Mouse (Mus musculus) limb, embryonic 12.5 days (tissue): ENCODE measurements around the gene Mrpl38. TPM values are rescaled to one million over a fixed set of nuclear protein-coding genes. Genes with fewer than 3 reads are reported as not detected.
"Not testable (repeated sequence)": the region's sequence is repeated elsewhere in the genome, so short reads cannot be mapped to it uniquely, and the experiment has no call there.

Experiments
- ATAC-seq: fragments of 200-750 bp; cut with Nextera tagmentation; 2 replicates; pipeline ENCODE4 v1.8.0; 2017; ENCODE audit warnings: low read depth, moderate TSS enrichment; ENCODE audit not compliant: insufficient number of reproducible peaks, insufficient read depth, low FRiP score, low TSS enrichment
- H3K27ac ChIP-seq: fragments of 300-500 bp; sonication (generic); 2 replicates; pipeline ENCODE4 v1.5.1; 2016; ENCODE audit warnings: mild to moderate bottlenecking, moderate library complexity
- H3K27me3 ChIP-seq: fragments of 300-500 bp; sonication (generic); 2 replicates; pipeline ENCODE4 v1.6.1; 2016; ENCODE audit warnings: mild to moderate bottlenecking, moderate library complexity
- H3K36me3 ChIP-seq: fragments of 300-500 bp; sonication (generic); 2 replicates; pipeline ENCODE4 v1.6.1; 2016; ENCODE audit warnings: mild to moderate bottlenecking, moderate library complexity
- H3K4me1 ChIP-seq: fragments of 300-500 bp; sonication (generic); replicated peaks from 2 replicates; pipeline ENCODE4 v1.6.1; 2016
- H3K4me2 ChIP-seq: fragments of 300-500 bp; sonication (generic); 2 replicates; pipeline ENCODE4 v1.6.1; 2016; ENCODE audit warnings: mild to moderate bottlenecking, moderate library complexity
- H3K4me3 ChIP-seq: fragments of 300-500 bp; sonication (generic); replicated peaks from 2 replicates; pipeline ENCODE4 v1.5.1; 2016; ENCODE audit warnings: mild to moderate bottlenecking
- H3K9ac ChIP-seq: fragments of 300-500 bp; sonication (generic); replicated peaks from 2 replicates; pipeline ENCODE4 v1.6.1; 2016; ENCODE audit warnings: mild to moderate bottlenecking, moderate library complexity
- H3K9me3 ChIP-seq: fragments of 300-500 bp; sonication (generic); 2 replicates; pipeline ENCODE4 v1.6.1; 2016; ENCODE audit warnings: mild to moderate bottlenecking, moderate library complexity
- WGBS: fragments of 180-500 bp; shearing (Covaris S2); methylation state at CpG from one replicate; pipeline ENCODE4 v1.1.7; 2016; 5-methylcytosine and 5-hydroxymethylcytosine counted together
- polyA plus RNA-seq: library from polyadenylated mRNA; unstranded; fragments of >200 nt; fragmentation: Nextera tagmentation; extraction: Ambion mirVana; gene quantifications from 2 replicates; pipeline ENCODE4 v1.2.1, GENCODE M21; 2016

Mrpl38 gene
- polyA plus RNA-seq, 1 experiment from 2014 or later, result 90.8 TPM

DNA sequence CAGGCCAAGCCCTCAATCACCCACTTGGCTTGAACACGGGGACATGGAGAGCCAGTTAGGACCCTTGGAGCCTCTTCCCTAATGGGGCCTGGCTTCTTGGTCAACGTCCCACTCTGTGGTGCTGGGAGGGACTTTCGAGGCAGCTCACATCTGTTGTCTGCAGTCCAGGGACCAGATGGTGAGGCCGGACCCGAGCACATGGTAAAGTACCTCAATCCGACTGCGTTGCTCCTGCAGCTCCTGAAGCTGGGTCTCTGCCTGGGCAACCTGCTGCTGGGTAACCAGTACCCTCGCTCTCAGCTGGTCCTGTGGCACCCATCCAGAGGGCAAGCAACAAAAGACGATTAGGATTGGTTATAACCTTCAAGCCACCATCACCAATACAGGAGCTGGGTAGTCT is 10.7 kb downstream of the Mrpl38 start:
- H3K27me3 ChIP-seq, result no peaks in the 10 kb centered on the region; the same call in none of the 2 replicates
- H3K36me3 ChIP-seq, result peaks cover 29% of the 10 kb centered on the region
- no peak overlapping the region; the same call in 1 of the 2 replicates for H3K4me3 ChIP-seq
- H3K27ac ChIP-seq, result peak overlapping the region; percentile 50; the same call in 1 of the 2 replicates
- ATAC-seq, result no peak
- H3K4me1 ChIP-seq, result peaks cover 41% of the 10 kb centered on the region
- peak overlapping the region; percentile 44 for H3K9ac ChIP-seq
- peak overlapping the region; percentile 49 for H3K4me2 ChIP-seq
- 68% methylated on average over 9 of the region's 9 CpGs for WGBS
- H3K9me3 ChIP-seq, result no peaks in the 10 kb centered on the region

DNA sequence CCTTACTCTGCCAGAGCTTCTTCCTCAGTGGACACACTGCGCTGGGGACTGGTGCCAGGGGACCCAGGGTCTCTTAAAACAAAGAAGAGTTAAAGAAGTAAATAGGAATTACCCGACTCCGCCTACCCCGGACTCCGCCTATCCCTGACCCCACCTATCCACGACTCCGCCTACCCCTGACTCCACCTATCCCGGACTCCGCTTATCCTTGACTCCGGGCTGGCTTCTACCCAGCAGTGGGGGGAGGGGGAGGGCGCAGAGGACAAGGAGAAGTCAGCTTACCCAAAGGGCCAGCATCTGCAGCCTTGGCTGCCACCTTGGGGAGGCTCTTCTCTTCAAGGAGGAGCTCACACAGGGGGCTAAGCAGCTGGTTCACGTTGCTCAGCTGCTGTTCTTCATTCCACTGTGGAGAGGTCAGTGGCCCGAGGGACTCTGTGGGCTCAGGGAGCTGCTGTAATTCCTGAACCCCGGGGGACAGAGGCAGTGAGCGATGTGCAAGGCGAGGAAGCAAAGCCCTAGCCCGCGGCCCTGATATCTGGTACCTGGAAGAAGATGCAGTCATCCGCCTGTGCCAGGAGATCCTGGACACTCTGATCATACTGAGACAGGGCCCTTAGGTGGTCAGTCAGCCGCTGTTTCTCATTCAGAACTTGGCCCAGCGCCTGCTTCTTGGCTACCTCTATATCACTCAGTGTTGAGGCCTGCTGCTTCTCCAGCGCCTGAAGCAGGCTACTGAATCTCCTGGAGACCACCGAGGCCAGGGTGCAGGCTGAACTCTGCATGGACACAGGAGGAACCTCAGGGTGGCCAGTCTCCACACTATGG is 11.3 kb downstream of the Mrpl38 start, which contains the start of gene Trim47:
TSS of gene Trim47 (minus strand) at position 55 of the 825 bp plus-strand sequence.
- H3K27ac ChIP-seq, result peak within 1 kb of the TSS; percentile 50; the same call in 1 of the 2 replicates
- peak within 1 kb of the TSS; percentile 49 for H3K4me2 ChIP-seq
- no peak for ATAC-seq
- H3K4me1 ChIP-seq, result peaks cover 40% of the 10 kb centered on the region
- peaks cover 26% of the 10 kb centered on the region for H3K36me3 ChIP-seq
- H3K4me3 ChIP-seq, result peak within 1 kb of the TSS; percentile 28
- peak within 1 kb of the TSS; percentile 44 for H3K9ac ChIP-seq
- WGBS, result 23% methylated on average over 23 of the region's 23 CpGs
- no peaks in the 10 kb centered on the region for H3K9me3 ChIP-seq
- H3K27me3 ChIP-seq, result no peaks in the 10 kb centered on the region; the same call in none of the 2 replicates

DNA sequence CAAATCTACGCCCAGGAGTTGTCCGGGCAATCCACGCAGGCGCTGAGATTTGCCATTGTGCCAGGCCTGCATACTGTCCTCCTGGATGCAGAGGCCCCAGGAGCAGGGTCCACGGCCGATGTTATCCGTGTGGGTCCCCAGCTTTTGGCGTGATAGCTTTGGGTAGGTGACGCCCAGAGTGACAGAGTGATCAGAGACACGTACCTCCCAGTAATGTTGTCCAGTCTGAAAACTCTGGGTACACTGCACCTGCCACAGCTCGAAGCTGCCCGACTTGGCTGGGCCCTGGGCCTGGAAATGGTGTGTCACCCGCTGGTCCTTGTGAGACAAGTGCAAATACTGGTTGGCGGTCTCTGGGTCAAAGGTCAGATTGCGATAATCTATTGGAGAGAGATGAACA is 12.4 kb downstream of the Mrpl38 start:
- 95% methylated on average over 15 of the region's 15 CpGs for WGBS
- H3K4me3 ChIP-seq, result no peak overlapping the region
- H3K27me3 ChIP-seq, result no peaks in the 10 kb centered on the region; the same call in none of the 2 replicates
- no peaks in the 10 kb centered on the region for H3K9me3 ChIP-seq
- H3K36me3 ChIP-seq, result peaks cover 23% of the 10 kb centered on the region
- no peak for ATAC-seq
- no peak overlapping the region for H3K9ac ChIP-seq
- H3K27ac ChIP-seq, result no peak overlapping the region
- peak overlapping the region; percentile 49; the same call in 1 of the 2 replicates for H3K4me2 ChIP-seq
- H3K4me1 ChIP-seq, result peaks cover 34% of the 10 kb centered on the region

DNA sequence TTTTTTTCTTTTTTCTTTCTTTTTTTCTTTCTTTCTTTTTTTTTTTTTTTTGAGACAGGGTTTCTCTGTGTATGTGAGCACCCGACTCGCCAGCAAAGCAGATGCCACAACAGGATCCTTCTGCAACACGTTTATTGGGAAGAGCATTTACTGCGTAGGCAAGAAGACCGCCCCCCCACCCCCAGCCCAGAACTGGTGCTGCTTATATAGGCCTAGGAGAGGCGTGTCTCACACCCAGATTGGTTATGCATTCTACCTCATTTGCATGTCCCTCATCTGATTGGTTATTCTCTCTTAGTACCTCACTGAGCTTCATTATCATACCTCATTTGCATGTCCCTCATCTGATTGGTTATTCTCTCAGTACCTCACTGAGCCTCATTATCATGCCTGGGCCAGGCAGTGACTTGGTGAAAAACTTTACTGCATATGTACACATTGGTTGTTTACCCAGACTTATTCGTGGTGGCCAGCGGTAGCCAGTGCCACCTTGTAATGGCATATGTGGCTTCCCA is 16.9 kb downstream of the Mrpl38 start:
- not testable (repeated sequence) for H3K4me3 ChIP-seq, H3K4me2 ChIP-seq, H3K9ac ChIP-seq, ATAC-seq, H3K9me3 ChIP-seq, H3K27ac ChIP-seq, H3K27me3 ChIP-seq
- H3K36me3 ChIP-seq, result peaks cover 20% of the 10 kb centered on the region
- 94% methylated on average over 8 of the region's 8 CpGs for WGBS
- H3K4me1 ChIP-seq, result peaks cover 12% of the 10 kb centered on the region

DNA sequence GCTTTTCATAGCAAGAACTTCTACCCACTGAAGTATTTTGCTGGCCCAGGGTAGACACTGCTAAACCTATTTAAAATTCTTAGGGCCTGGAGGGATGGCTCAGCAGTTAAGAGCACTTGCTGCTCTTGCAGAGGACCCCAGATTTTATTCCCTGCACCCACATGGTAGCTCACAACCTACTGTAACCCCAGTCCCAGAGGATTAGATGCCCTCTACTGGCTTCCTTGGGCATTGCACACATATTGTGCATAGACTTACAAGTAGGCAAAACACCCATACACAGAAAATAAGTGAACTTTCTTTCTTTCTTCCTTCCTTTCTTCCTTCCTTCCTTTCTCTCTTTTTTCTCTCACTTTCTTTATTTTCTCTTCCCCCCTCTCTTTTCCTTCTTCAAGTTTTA is 20.8 kb downstream of the Mrpl38 start:
- Histone ChIP-seq H3K9ac (no peak overlapping the region), H3K27me3 (0 out of 2 replicates have a peak, but pooled peaks cover 5% of the 10 kb centered on the region), H3K36me3 (0 out of 2 replicates have a peak, but pooled peaks cover 7% of the 10 kb centered on the region), H3K9me3 (no peaks in the 10 kb centered on the region), H3K4me2 (no peak overlapping the region), H3K4me1 (peaks cover 9% of the 10 kb centered on the region), H3K4me3 (no peak overlapping the region), H3K27ac (no peak overlapping the region)
- no peak for ATAC-seq

DNA sequence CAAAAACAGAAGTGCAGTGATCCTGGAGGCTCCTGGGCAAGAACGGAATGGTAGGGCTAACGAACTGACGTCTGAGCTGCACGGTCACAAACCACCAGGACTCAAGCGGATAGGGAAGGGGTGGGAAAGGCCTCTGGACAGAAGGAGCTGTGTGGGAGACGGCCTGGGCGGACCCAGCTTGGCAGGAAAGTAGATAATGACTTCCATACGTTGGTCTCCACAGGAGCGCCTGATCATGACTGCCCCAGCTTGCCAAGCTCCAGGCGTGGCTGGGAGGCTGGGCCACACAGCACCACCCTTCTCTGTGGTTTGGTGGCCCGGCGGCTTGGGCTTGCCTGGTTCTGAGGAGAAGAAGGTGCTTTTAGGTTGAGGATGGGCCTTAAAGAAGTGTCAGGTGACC is 21.4 kb downstream of the Mrpl38 start:
- no peak for ATAC-seq
- H3K27me3 ChIP-seq, result peaks cover 6% of the 10 kb centered on the region
- H3K27ac ChIP-seq, result peak overlapping the region; percentile 45
- 0 out of 2 replicates have a peak, but pooled peaks cover 3% of the 10 kb centered on the region for H3K36me3 ChIP-seq
- 0 out of 2 replicates have a peak overlapping the region, but pooled peaks have one; percentile 8 for H3K9ac ChIP-seq
- 20% methylated on average over 12 of the region's 12 CpGs for WGBS
- no peak overlapping the region for H3K4me2 ChIP-seq
- H3K4me1 ChIP-seq, result peaks cover 9% of the 10 kb centered on the region
- H3K4me3 ChIP-seq, result no peak overlapping the region
- no peaks in the 10 kb centered on the region for H3K9me3 ChIP-seq

DNA sequence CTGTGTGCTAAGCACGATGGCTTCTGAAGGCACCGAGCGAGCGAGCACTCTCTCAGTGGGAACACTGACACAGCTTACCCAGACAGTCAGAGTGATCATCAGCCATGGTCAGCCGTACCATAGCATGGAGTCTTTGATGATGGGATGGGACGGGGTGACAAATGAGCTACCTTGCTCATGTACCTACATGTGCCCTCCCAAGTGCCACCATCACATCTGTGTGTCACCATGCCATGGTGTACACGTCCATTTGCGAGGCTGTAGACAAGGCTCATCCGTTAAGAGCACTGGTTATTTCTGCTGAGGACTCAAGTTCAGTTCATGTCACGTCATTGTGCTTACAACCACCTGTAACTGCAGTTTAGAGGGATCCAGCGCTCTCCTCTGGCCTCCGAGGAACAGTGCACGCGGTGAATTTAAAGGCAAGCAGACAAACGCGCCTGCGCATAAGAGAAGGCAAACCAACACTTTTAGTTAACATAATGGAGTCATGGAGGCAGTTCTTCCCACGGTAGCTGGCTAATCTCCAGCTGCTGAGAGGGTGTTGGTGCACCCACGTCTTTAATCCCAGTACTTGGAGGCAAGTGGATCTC is 27.0 kb downstream of the Mrpl38 start:
- H3K4me2 ChIP-seq, result no peak overlapping the region
- 83% methylated on average over 19 of the region's 19 CpGs for WGBS

DNA sequence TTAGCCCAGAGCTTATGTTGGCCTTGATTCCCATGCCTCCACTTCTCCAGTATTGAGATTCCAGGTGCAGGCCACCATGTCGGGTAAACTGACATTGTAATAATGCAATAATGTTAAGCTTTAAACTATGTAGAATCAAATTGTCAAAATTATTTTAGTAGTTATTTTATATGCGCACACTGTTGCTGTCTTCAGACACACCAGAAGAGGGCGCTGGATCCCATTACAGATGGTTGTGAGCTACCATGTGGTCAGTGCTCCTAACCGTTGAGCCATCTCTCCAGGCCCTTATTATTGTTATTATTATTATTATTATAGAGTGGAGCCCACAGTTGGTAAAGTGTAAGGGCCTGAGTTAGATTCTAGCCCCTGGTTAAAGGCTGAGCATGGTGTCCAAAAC is 27.6 kb downstream of the Mrpl38 start:
- no peak overlapping the region; the same call in 1 of the 2 replicates for H3K4me3 ChIP-seq
- H3K4me1 ChIP-seq, result peaks cover 43% of the 10 kb centered on the region
- no peak for ATAC-seq
- H3K9ac ChIP-seq, result no peak overlapping the region
- no peaks in the 10 kb centered on the region for H3K9me3 ChIP-seq
- no peak overlapping the region for H3K4me2 ChIP-seq
- 81% methylated on average over 4 of the region's 4 CpGs for WGBS
- peaks cover 68% of the 10 kb centered on the region for H3K27me3 ChIP-seq
- no peak overlapping the region for H3K27ac ChIP-seq
- no peaks in the 10 kb centered on the region for H3K36me3 ChIP-seq

More for the DNA sequence above, 27.0 kb downstream of the Mrpl38 start:
- Histone ChIP-seq H3K9me3 (no peaks in the 10 kb centered on the region), H3K4me3 (no peak overlapping the region), H3K27ac (no peak overlapping the region), H3K9ac (no peak overlapping the region), H3K4me1 (peaks cover 38% of the 10 kb centered on the region), H3K27me3 (peaks cover 61% of the 10 kb centered on the region), H3K36me3 (no peaks in the 10 kb centered on the region)
- no peak for ATAC-seq

DNA sequence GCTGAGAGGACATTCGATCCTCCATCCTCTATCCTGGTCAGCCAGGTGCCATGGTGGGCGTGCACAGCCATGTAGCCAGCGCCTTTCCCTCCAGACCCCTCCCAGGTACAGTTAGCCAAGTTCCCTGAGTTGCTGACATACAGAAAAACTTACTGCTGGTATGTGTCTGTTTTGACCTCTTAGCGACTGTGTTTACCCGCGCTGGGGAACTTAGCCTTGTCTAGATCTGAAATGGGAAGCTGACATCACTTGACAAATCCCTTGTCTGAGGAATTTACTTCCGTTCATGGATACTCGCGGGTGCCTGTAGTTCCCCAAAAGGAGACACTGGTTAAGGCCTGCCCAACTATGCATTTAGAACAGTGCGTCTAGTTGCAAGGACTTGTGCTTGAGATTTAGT is 28.1 kb downstream of the Mrpl38 start:
- Histone ChIP-seq H3K36me3 (no peaks in the 10 kb centered on the region), H3K4me2 (peak overlapping the region; percentile 61), H3K9me3 (no peaks in the 10 kb centered on the region), H3K27ac (no peak overlapping the region), H3K4me3 (peak overlapping the region; percentile 44), H3K4me1 (peaks cover 47% of the 10 kb centered on the region), H3K9ac (peak overlapping the region; percentile 52; the same call in 1 of the 2 replicates), H3K27me3 (peaks cover 73% of the 10 kb centered on the region)
- WGBS, result 29% methylated on average over 10 of the region's 10 CpGs
- ATAC-seq, result no peak

DNA sequence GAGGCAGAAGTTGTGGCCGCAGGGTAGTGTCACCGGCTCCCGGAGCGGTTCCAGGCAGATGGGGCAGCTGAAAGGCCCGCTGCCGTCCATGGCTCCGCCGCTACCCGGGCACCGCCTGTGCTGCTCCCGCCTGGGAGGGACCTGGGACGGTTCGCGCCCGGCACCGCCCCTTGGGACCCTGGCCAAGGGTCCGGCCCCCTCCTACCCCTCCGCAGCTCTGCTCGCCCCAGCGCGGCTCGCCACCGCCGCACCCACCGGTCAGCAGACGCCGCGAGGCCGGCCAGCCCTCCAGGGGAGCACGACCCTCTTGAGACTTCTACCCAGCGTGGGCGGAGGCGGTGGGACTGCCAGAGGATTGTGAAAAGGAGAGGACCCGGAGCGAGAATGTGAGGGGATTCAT is 28.5 kb downstream of the Mrpl38 start:
- H3K4me1 ChIP-seq, result peaks cover 47% of the 10 kb centered on the region
- no peaks in the 10 kb centered on the region for H3K9me3 ChIP-seq
- H3K27ac ChIP-seq, result no peak overlapping the region
- WGBS, result 1% methylated on average over 35 of the region's 35 CpGs
- H3K9ac ChIP-seq, result peak overlapping the region; percentile 52
- H3K36me3 ChIP-seq, result no peaks in the 10 kb centered on the region
- no peak for ATAC-seq
- H3K27me3 ChIP-seq, result peaks cover 77% of the 10 kb centered on the region
- peak overlapping the region; percentile 44 for H3K4me3 ChIP-seq
- H3K4me2 ChIP-seq, result peak overlapping the region; percentile 61

DNA sequence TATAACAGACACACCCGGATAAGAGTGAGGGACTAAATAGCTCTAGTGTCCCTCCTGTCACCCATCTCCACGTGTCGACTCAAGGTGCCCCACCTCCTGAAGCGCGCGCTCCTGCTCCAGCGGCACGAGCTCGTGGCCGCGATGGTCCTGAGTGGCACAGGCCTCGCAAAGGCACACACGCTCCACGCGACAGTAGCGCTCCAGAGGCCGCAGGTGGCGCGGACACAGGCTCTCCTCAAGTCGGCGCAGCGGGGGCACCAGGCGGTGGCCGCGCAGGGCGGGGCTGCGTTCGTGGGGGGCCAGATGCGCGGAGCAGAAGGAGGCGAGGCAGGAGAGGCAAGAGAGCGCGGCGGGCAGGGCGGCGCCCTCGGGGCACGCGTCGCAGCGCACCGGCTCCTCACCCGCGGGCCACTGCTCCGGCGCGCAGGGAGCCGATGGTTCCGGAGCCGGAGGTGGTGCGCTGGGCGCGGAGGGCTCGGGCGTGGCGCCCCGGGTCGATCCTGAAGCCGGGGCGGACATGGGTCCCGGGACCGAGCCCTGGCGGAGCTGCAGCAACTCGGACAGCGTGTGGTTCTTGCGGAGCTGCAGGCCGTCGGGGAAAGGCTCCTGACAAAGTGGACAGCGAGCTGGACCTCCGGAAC is 29.1 kb downstream of the Mrpl38 start:
- Histone ChIP-seq H3K9me3 (no peaks in the 10 kb centered on the region), H3K4me3 (peak overlapping the region; percentile 44), H3K9ac (peak overlapping the region; percentile 52), H3K27me3 (peaks cover 78% of the 10 kb centered on the region), H3K27ac (no peak overlapping the region), H3K4me1 (peaks cover 49% of the 10 kb centered on the region), H3K4me2 (peak overlapping the region; percentile 61), H3K36me3 (no peaks in the 10 kb centered on the region)
- ATAC-seq, result no peak
- 2% methylated on average over 67 of the region's 70 CpGs for WGBS
